Mouse (Mus musculus) MEL (cell line): ENCODE measurements around the gene Mrap. TPM values are rescaled to one million over a fixed set of nuclear protein-coding genes. Genes with fewer than 3 reads are reported as not detected.

ENCODE experiments used
- DNase-seq: peaks from one replicate; pipeline ENCODE4 v3.0.0; 2011; ENCODE audit warnings: low read depth, low spot score
- H3K27ac ChIP-seq: 2 replicates; pipeline ENCODE4 v1.5.1; 2012; ENCODE audit warnings: low read depth, mild to moderate bottlenecking, control low read depth, low read length, moderate library complexity; ENCODE audit not compliant: control insufficient read depth
- H3K27me3 ChIP-seq, 2 experiments: fragments of 150-350 bp in 1 of 2; sonication (generic) in 1 of 2; 2 replicates each; pipeline ENCODE4 v1.6.1; 2012; ENCODE audit warnings: low read length in 2 of 2, mild to moderate bottlenecking in 2 of 2, improper control_type of control experiment in 1 of 2, moderate library complexity in 1 of 2; ENCODE audit not compliant: insufficient read depth in 2 of 2, control insufficient read depth in 1 of 2
- H3K36me3 ChIP-seq, 2 experiments: 2 replicates each; pipeline ENCODE4 v1.6.1; 2012 to 2014; ENCODE audit warnings: low read length in 2 of 2, improper control_type of control experiment in 1 of 2, inconsistent platforms in 1 of 2, mild to moderate bottlenecking in 1 of 2; ENCODE audit not compliant: insufficient read depth in 2 of 2, control insufficient read depth in 1 of 2
- H3K4me1 ChIP-seq, 2 experiments: fragments of 150-350 bp in 1 of 2; sonication (generic) in 1 of 2; 2 replicates each; pipeline ENCODE4 v1.6.1; 2012; ENCODE audit warnings: low read length in 2 of 2, improper control_type of control experiment in 1 of 2, mild to moderate bottlenecking in 1 of 2; ENCODE audit not compliant: insufficient read depth in 2 of 2, control insufficient read depth in 1 of 2
- H3K4me3 ChIP-seq, 2 experiments: fragments of 150-350 bp in 1 of 2; sonication (generic) in 1 of 2; 2 replicates each; pipeline ENCODE4 v1.5.1; 2012; ENCODE audit warnings: low read depth in 2 of 2, low read length in 2 of 2, mild to moderate bottlenecking in 2 of 2, moderate library complexity in 2 of 2, control low read depth in 1 of 2, improper control_type of control experiment in 1 of 2; ENCODE audit not compliant: control insufficient read depth in 1 of 2, insufficient read depth in 1 of 2
- H3K79me2 ChIP-seq: 2 replicates; pipeline ENCODE4 v1.6.1; 2012; ENCODE audit warnings: mild to moderate bottlenecking, low read length, moderate library complexity; ENCODE audit not compliant: control insufficient read depth, poor library complexity, insufficient read depth
- H3K9ac ChIP-seq: 2 replicates; pipeline ENCODE4 v1.6.1; 2012; ENCODE audit warnings: low read depth, mild to moderate bottlenecking, control low read depth, low read length, moderate library complexity; ENCODE audit not compliant: control insufficient read depth, poor library complexity, severe bottlenecking
- H3K9me3 ChIP-seq: fragments of 150-350 bp; sonication (generic); replicated peaks from 2 replicates; pipeline ENCODE4 v1.6.1; 2012; ENCODE audit warnings: mild to moderate bottlenecking, low read length, improper control_type of control experiment, moderate library complexity; ENCODE audit not compliant: insufficient read depth
- CHD1 ChIP-seq: IDR thresholded peaks from 2 replicates; pipeline ENCODE4 v1.6.1; 2012; ENCODE audit warnings: low read depth, mild to moderate bottlenecking, inconsistent platforms, low read length, improper control_type of control experiment
- GABPA ChIP-seq: IDR thresholded peaks from 2 replicates; pipeline ENCODE4 v1.6.1; 2012; ENCODE audit warnings: low read depth, mild to moderate bottlenecking, inconsistent platforms, low read length, improper control_type of control experiment, moderate library complexity
- HCFC1 ChIP-seq: IDR thresholded peaks from 2 replicates; pipeline ENCODE4 v1.6.1; 2012; ENCODE audit warnings: low read depth, mild to moderate bottlenecking, inconsistent platforms, low read length, improper control_type of control experiment, moderate library complexity
- MAFK ChIP-seq: IDR thresholded peaks from 2 replicates; pipeline ENCODE4 v1.6.1; 2011; ENCODE audit warnings: low read depth, mild to moderate bottlenecking, low read length, improper control_type of control experiment, borderline replicate concordance
- MAX ChIP-seq: IDR thresholded peaks from 2 replicates; pipeline ENCODE4 v1.6.1; 2011; ENCODE audit warnings: low read length, improper control_type of control experiment
- MXI1 ChIP-seq: IDR thresholded peaks from 2 replicates; pipeline ENCODE4 v1.6.1; 2011; ENCODE audit warnings: mild to moderate bottlenecking, low read depth, low read length, improper control_type of control experiment
- MYC ChIP-seq: IDR thresholded peaks from 2 replicates; pipeline ENCODE4 v1.6.1; 2011; ENCODE audit warnings: low read depth, mild to moderate bottlenecking, low read length, improper control_type of control experiment, moderate library complexity
- NELFE ChIP-seq: IDR thresholded peaks from 2 replicates; pipeline ENCODE4 v1.6.1; 2011; ENCODE audit warnings: low read depth, low read length, improper control_type of control experiment
- NRF1 ChIP-seq: IDR thresholded peaks from 2 replicates; pipeline ENCODE4 v1.6.1; 2014; ENCODE audit warnings: low read depth, mild to moderate bottlenecking, inconsistent platforms, low read length, improper control_type of control experiment, moderate library complexity; ENCODE audit not compliant: poor library complexity, insufficient read depth, severe bottlenecking
- POLR2A ChIP-seq, 2 experiments: IDR thresholded peaks; 2 replicates each; pipeline ENCODE4 v1.6.1; 2011 to 2012; ENCODE audit warnings: low read length in 2 of 2, mild to moderate bottlenecking in 2 of 2, control low read depth in 1 of 2, improper control_type of control experiment in 1 of 2, low read depth in 1 of 2, moderate library complexity in 1 of 2; ENCODE audit not compliant: control insufficient read depth in 1 of 2, insufficient read depth in 1 of 2, poor library complexity in 1 of 2
- RAD21 ChIP-seq: IDR thresholded peaks from 2 replicates; pipeline ENCODE4 v1.6.1; 2011; ENCODE audit warnings: mild to moderate bottlenecking, low read depth, low read length, improper control_type of control experiment
- RCOR1 ChIP-seq: IDR thresholded peaks from 2 replicates; pipeline ENCODE4 v1.6.1; 2012; ENCODE audit warnings: low read depth, mild to moderate bottlenecking, inconsistent platforms, low read length, improper control_type of control experiment
- TAL1 ChIP-seq: IDR thresholded peaks from 2 replicates; pipeline ENCODE4 v1.6.1; 2012; ENCODE audit warnings: mild to moderate bottlenecking, inconsistent platforms, low read length, moderate library complexity, mixed read lengths
- TCF12 ChIP-seq: IDR thresholded peaks from 2 replicates; pipeline ENCODE4 v1.6.1; 2014; ENCODE audit warnings: low read depth, mild to moderate bottlenecking, inconsistent platforms, low read length, improper control_type of control experiment, moderate library complexity
- USF1 ChIP-seq: IDR thresholded peaks from 2 replicates; pipeline ENCODE4 v1.6.1; 2014; ENCODE audit warnings: low read depth, mild to moderate bottlenecking, inconsistent platforms, low read length, improper control_type of control experiment, moderate library complexity
- polyA plus RNA-seq, 2 experiments: library from polyadenylated mRNA; stranded (reverse) in 1 of 2; unstranded in 1 of 2; fragments of >175 nt in 1 of 2; fragments of >200 nt in 1 of 2; gene quantifications; 2 replicates each; pipeline versions ENCODE4 v1.2.1 to v1.2.4; 2012; ENCODE audit warnings: low replicate concordance in 2 of 2, low read depth in 1 of 2; ENCODE audit not compliant: insufficient read length in 2 of 2, insufficient read depth in 1 of 2, missing spikeins in 1 of 2
- total RNA-seq: library from RNA; depleted of rRNA; stranded (reverse); fragments of 300-350 nt; gene quantifications from 2 replicates; pipeline ENCODE4 v1.2.3, GENCODE M21; 2012

The Mrap gene
- total and polyA plus RNA-seq, 3 experiments = 0.92 to 2.2 TPM; not detected in 1

GRCm38 (mm10) chr16:90788580-90788979 is 50.6 kb downstream of the Mrap start:
- H3K36me3 ChIP-seq = peaks cover 0 to 12% of the 10 kb centered on the region in 2 experiments; a peak in 2 of 4 replicates
- no peak overlapping the region for H3K27ac ChIP-seq
- H3K27me3 ChIP-seq = no peaks in the 10 kb centered on the region
- H3K4me3 ChIP-seq = no peak overlapping the region
- TF ChIP-seq MAX (no peak), USF1 (no peak), TAL1 (no peak), HCFC1 (no peak)
- DNase-seq = no peak
- no peaks in the 10 kb centered on the region for H3K79me2 ChIP-seq
- H3K9me3 ChIP-seq = no peaks in the 10 kb centered on the region
- H3K4me1 ChIP-seq = no peaks in the 10 kb centered on the region
- H3K9ac ChIP-seq = no peak overlapping the region

DNA sequence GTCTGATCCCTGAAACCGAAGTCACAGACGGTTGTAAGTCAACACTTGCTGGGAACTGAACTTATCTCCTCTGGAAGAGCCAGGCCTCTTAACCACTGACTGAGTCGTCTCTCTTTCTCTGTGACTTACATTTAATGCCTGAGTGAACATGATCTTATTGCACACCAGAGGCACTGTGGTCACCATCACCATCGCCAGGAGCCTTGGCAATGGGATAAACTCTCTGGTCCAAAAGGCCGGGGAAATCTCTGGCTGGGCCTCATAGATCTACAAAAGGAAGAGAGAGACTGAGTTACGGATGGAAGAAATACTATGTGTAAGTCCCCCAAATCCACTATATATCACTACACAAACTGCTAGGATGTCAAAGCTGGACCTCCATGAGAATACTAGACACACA is 52.9 kb downstream of the Mrap start:
- Histone ChIP-seq H3K27me3 (no peaks in the 10 kb centered on the region), H3K36me3 (peaks cover 0 to 15% of the 10 kb centered on the region in 2 experiments; a peak in 2 of 4 replicates), H3K4me1 (no peaks in the 10 kb centered on the region), H3K9me3 (no peaks in the 10 kb centered on the region), H3K4me3 (no peak overlapping the region), H3K9ac (no peak overlapping the region), H3K79me2 (no peaks in the 10 kb centered on the region), H3K27ac (no peak overlapping the region)
- no peak for DNase-seq
- no peak for TF ChIP-seq MXI1
- no peak for TF ChIP-seq MYC
- no peak for TF ChIP-seq RCOR1
- TF ChIP-seq NELFE = no peak
- no peak for TF ChIP-seq POLR2A (IDR thresholded peaks at IDR 0.05; ENCODE audit: control insufficient read depth in 1 of 2, insufficient read depth in 1 of 2, low read depth in 1 of 2, low read length in 2 of 2, poor library complexity in 1 of 2)
- TF ChIP-seq MAFK = no peak
- TF ChIP-seq GABPA = no peak
- no peak for TF ChIP-seq RAD21
- no peak for TF ChIP-seq CHD1
- TF ChIP-seq NRF1 = no peak

- H3K4me3 ChIP-seq = no peak overlapping the region
- TF ChIP-seq MXI1 (no peak), TCF12 (no peak), MAFK (no peak)
- H3K27me3 ChIP-seq = no peaks in the 10 kb centered on the region
Observed at GRCm38 (mm10) chr16:90792066-90792465, 54.1 kb downstream of the Mrap start.

More at GRCm38 (mm10) chr16:90792066-90792465, 54.1 kb downstream of the Mrap start:
- H3K9ac ChIP-seq = no peak overlapping the region
- no peaks in the 10 kb centered on the region for H3K4me1 ChIP-seq
- H3K36me3 ChIP-seq = peaks cover 0 to 18% of the 10 kb centered on the region in 2 experiments; a peak in 2 of 4 replicates
- DNase-seq = no peak
- no peaks in the 10 kb centered on the region for H3K79me2 ChIP-seq
- no peaks in the 10 kb centered on the region for H3K9me3 ChIP-seq
- no peak overlapping the region for H3K27ac ChIP-seq
